Mouse (Mus musculus): ENCODE results near the gene Rad54l2. TPM values are rescaled to one million over a fixed set of nuclear protein-coding genes. Genes with fewer than 3 reads are reported as not detected.
A peak's percentile ranks its signal among the peaks of the same experiment; 100 is the strongest.

Rad54l2 gene
- total RNA-seq, 2 experiments from 2014 or later = 11.7 to 11.8 TPM

- intact Hi-C loops (cut with DNase I) = no loop called here
- DNase-seq = no peak
These were observed 104.7 kb downstream of the Rad54l2 start for GRCm38 (mm10) chr9:106684093-106684872.

- intact Hi-C loops (cut with DNase I) = no loop called here
- DNase-seq = no peak
These were observed 108.0 kb downstream of the Rad54l2 start for GRCm38 (mm10) chr9:106681026-106681425.

GRCm38 (mm10) chr9:106678242-106678641, 110.8 kb downstream of the Rad54l2 start:
- DNase-seq = no peak
- intact Hi-C loops (cut with DNase I) = loop anchor here (5.0 kb wide), 1 partner anchor 614 kb away; no protein-coding TSS in a partner anchor

GRCm38 (mm10) chr9:106677702-106678101, 111.3 kb downstream of the Rad54l2 start:
- no peak for DNase-seq
- intact Hi-C loops (cut with DNase I) = loop anchor here (5.0 kb wide), 1 partner anchor 615 kb away; no protein-coding TSS in a partner anchor

- intact Hi-C loops (cut with DNase I) = loop anchor here (5.0 kb wide), 1 partner anchor 616 kb away; no protein-coding TSS in a partner anchor
- no peak for DNase-seq
These were observed 112.4 kb downstream of the Rad54l2 start for GRCm38 (mm10) chr9:106676571-106676970.

GRCm38 (mm10) chr9:106675965-106676364, 113.0 kb downstream of the Rad54l2 start:
- DNase-seq = no peak
- intact Hi-C loops (cut with DNase I) = loop anchor here (5.0 kb wide), 1 partner anchor 616 kb away; no protein-coding TSS in a partner anchor

GRCm38 (mm10) chr9:106675480-106675879, 113.5 kb downstream of the Rad54l2 start:
- peak; percentile 78 to 88 for DNase-seq
- intact Hi-C loops (cut with DNase I) = loop anchor here (5.0 kb wide), 1 partner anchor 617 kb away; no protein-coding TSS in a partner anchor

GRCm38 (mm10) chr9:106673860-106674259, 115.1 kb downstream of the Rad54l2 start:
- intact Hi-C loops (cut with DNase I) = no loop called here
- DNase-seq = no peak

GRCm38 (mm10) chr9:106664856-106665255, 124.1 kb downstream of the Rad54l2 start:
- no peak for DNase-seq
- intact Hi-C loops (cut with DNase I) = no loop called here

GRCm38 (mm10) chr9:106664433-106664832, 124.6 kb downstream of the Rad54l2 start:
- no peak for DNase-seq
- intact Hi-C loops (cut with DNase I) = no loop called here

- no peak for DNase-seq
- intact Hi-C loops (cut with DNase I) = no loop called here
These were observed 125.8 kb downstream of the Rad54l2 start for GRCm38 (mm10) chr9:106663200-106663599.

GRCm38 (mm10) chr9:106659935-106660334, 129.1 kb downstream of the Rad54l2 start:
- no peak for DNase-seq
- intact Hi-C loops (cut with DNase I) = no loop called here

GRCm38 (mm10) chr9:106659441-106659840, 129.6 kb downstream of the Rad54l2 start:
- no peak for DNase-seq
- intact Hi-C loops (cut with DNase I) = no loop called here

GRCm38 (mm10) chr9:106657592-106657991, 131.4 kb downstream of the Rad54l2 start:
- no peak for DNase-seq
- intact Hi-C loops (cut with DNase I) = no loop called here

- intact Hi-C loops (cut with DNase I) = no loop called here
- no peak for DNase-seq
These were observed 132.2 kb downstream of the Rad54l2 start for GRCm38 (mm10) chr9:106656820-106657219.

- intact Hi-C loops (cut with DNase I) = no loop called here
- DNase-seq = peak; percentile 76 to 85
These were observed 132.9 kb downstream of the Rad54l2 start, which contains the start of gene Grm2 for GRCm38 (mm10) chr9:106655884-106656720. Grm2 (minus strand) TSS chr9:106656082.

GRCm38 (mm10) chr9:106652720-106653119, 136.3 kb downstream of the Rad54l2 start:
- intact Hi-C loops (cut with DNase I) = no loop called here
- no peak for DNase-seq

- intact Hi-C loops (cut with DNase I) = no loop called here
These were observed 141.8 kb downstream of the Rad54l2 start for GRCm38 (mm10) chr9:106647226-106647625.

GRCm38 (mm10) chr9:106645684-106646271, 143.2 kb downstream of the Rad54l2 start:
- no peak for DNase-seq
- intact Hi-C loops (cut with DNase I) = no loop called here

More at GRCm38 (mm10) chr9:106647226-106647625, 141.8 kb downstream of the Rad54l2 start:
- DNase-seq = no peak

- no peak for DNase-seq
- intact Hi-C loops (cut with DNase I) = loop anchor here (2.0 kb wide), 1 partner anchor 43 kb away; no protein-coding TSS in a partner anchor
These were observed 145.2 kb downstream of the Rad54l2 start for GRCm38 (mm10) chr9:106643787-106644186.

Data from heart, postnatal 14 days (tissue).